Mouse (Mus musculus) left cerebral cortex, adult 8-10 months (tissue): ENCODE results near the gene Pars2. TPM values are rescaled to one million over a fixed set of nuclear protein-coding genes. Genes with fewer than 3 reads are reported as not detected.

Experiments
- DNase-seq, 2 experiments: peaks; one replicate each; pipeline ENCODE4 v3.0.0; 2022; ENCODE audit warnings: low spot score in 2 of 2
- total RNA-seq, 4 experiments: library from RNA; stranded (reverse); gene quantifications; 2 replicates each; pipeline ENCODE4 v1.2.4; 2022

The Pars2 gene
- total RNA-seq, 4 experiments from 2014 or later: 6.2 to 8.4 (median 7.7) TPM

DNA sequence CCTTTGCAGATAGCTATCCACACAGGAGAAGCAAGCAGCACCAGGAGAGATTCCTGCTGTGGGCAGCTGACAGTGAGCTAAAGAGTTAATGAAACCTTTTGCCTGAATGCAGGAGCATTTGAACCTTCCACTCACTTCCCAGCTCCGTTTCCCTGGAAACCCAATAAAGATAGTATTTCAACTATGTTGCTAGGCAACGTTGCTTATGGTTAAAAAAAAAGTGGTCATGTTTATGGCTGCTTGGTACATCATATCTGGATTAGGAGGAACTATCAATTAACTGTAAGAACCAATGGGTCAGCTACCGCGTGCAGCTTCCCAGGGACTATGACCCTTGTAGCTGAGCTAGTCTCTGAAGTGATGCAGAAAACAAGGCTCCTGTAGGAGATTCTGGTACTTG is 49.9 kb downstream of the Pars2 start:
- DNase-seq: no peak

- no peak for DNase-seq
Measured at GRCm38 (mm10) chr4:106703956-106704355, 53.1 kb downstream of the Pars2 start.

DNA sequence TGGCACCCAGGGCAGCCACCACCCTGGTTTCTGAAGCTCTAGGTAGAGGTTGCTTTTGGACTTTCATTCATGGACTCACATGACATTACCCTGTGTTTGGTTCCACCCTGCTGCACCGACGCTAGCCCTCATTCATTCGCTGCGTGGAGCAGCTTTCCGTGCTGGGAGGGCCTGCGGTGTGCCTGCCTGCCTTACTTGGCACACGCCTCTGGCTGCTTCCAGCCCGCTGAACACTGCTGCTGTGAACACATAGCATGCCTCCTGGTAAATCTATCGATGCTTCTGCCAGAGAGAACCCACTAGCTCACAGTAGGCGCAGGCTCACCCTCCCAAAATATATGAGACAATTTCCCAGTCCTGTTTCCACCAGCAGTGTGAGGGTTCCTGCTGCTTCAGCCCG is 53.5 kb downstream of the Pars2 start:
- peak; percentile 34 to 71 for DNase-seq

Other genes starting within 250 kb of the Pars2 start
- gene Pcsk9, start 186.7 kb upstream of the Pars2 start, total RNA-seq: 1 to 10 TPM; 3.8 to 4.7 (median 4.6) TPM
- gene Bsnd, start 158.8 kb upstream of the Pars2 start, total RNA-seq: not detected
- 100 to 1,000 TPM in 2 of 4 experiments, 10 to 100 TPM in 2; 92.7 to 121 (median 102) TPM for gene Dhcr24, start 90.0 kb upstream of the Pars2 start, total RNA-seq
- not detected for gene Lexm, start 33.8 kb upstream of the Pars2 start, total RNA-seq
- 1 to 10 TPM in 1 of 4 experiments, under 1 TPM in 3; 0.68 to 1.0 (median 0.82) TPM for gene Ttc22, start 28.6 kb upstream of the Pars2 start, total RNA-seq
- gene Ttc4, start 27.9 kb downstream of the Pars2 start, total RNA-seq: 10 to 100 TPM; 39.8 to 43.6 (median 42.1) TPM
- 1 to 10 TPM; 3.2 to 5.7 (median 4.0) TPM for gene Mroh7, start 79.9 kb downstream of the Pars2 start, total RNA-seq
- gene Fam151a, start 82.8 kb downstream of the Pars2 start, total RNA-seq: under 1 TPM in 1 of 4 experiments, not detected in 3; 0.30 TPM
- 10 to 100 TPM; 31.0 to 59.2 (median 51.8) TPM for gene Acot11, start 153.9 kb downstream of the Pars2 start, total RNA-seq